Mouse (Mus musculus) C2C12 (cell line): ENCODE data around the gene Gipc1.

Source experiments
- CTCF ChIP-seq: IDR thresholded peaks from one replicate; pipeline ENCODE4 v1.5.1; 2011; ENCODE audit not compliant: control insufficient read depth, insufficient read depth, insufficient read length
- MAX ChIP-seq: IDR thresholded peaks from one replicate; pipeline ENCODE4 v1.6.1; 2011; ENCODE audit warnings: mild to moderate bottlenecking, control low read depth
- MYOG ChIP-seq: IDR thresholded peaks from one replicate; pipeline ENCODE4 v1.6.1; 2011; ENCODE audit not compliant: control insufficient read depth, insufficient read length; ENCODE audit errors: extremely low read depth
- USF1 ChIP-seq: IDR thresholded peaks from one replicate; pipeline ENCODE4 v1.6.1; 2011; ENCODE audit warnings: low read depth, mild to moderate bottlenecking, control low read depth, moderate library complexity

DNA sequence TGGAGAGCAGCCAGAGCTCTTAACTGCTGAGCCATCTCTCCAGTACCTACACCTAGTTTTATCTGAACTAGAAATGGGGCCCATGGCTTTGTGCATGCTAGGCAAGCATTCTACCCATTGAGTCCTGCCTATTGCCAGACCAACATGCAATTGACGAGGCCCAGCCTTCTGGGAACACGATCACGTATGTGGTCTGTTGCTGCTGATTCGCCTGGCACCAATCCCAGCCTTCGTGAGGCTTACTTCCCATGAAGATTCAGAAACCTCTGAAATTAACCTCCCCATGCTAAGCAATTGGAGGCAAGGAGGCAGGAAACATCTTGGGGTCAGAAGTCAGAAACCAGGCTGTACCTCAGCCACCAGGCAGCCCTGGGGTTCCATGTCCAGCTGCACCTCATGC is 28.1 kb downstream of the Gipc1 start:
- TF ChIP-seq CTCF (no peak), MAX (no peak), MYOG (no peak), USF1 (no peak)
